Comparison of ENCODE assay signal across 11 mouse cellular contexts in the genomic region with DNA sequence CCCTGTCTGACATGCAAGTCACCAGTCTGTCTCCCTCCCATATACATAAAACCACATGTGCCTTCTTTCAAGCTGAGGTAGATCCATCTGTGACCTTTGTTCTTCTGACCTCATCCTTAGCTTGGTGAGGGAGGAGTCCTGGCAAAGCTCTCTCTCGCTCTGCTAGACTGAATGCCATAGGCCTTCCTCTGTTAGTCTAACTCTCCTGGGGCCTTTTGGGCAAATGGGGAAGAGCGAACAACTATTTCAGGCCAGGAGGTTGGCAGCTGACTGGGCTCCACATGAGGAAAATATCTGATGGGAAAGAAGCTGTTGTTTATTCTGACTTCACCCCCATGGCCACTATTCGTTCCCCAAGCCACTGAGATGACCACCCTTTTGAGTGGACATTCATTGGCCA. TPM values are rescaled to one million over a fixed set of nuclear protein-coding genes. Genes with fewer than 3 reads are reported as not detected.
DNase-seq lines count a peak whose midpoint lies in the region; ATAC-seq lines count a peak whose summit lies in the region.
"Had no signal": no experiment of that assay in that cellular context is flagged by ENCODE, and none has a peak within 500 bp of the region (broad histone marks: within the 10 kb centered on the region; RNA-seq: fewer than 3 reads in every experiment).

No protein-coding gene starts in this region.

- H3K9ac ChIP-seq in heart, embryonic 16.5 days (ENCODE audit: low read length): no peak overlapping the region
- H3K9ac ChIP-seq in intestine, embryonic 15.5 days: no peak overlapping the region
- H3K9ac ChIP-seq in hindbrain, embryonic 12.5 days: no peak overlapping the region
- H3K9ac ChIP-seq: lung, embryonic 14.5 days had no signal

- no peaks in the 10 kb centered on the region for H3K27me3 ChIP-seq in heart, embryonic 16.5 days (ENCODE audit: control insufficient read depth, insufficient read depth, low read length)
- no peaks in the 10 kb centered on the region for H3K27me3 ChIP-seq in intestine, embryonic 15.5 days (replicated peaks)
- H3K27me3 ChIP-seq in hindbrain, embryonic 12.5 days: no peaks in the 10 kb centered on the region

- peaks cover 54% of the 10 kb centered on the region for H3K4me1 ChIP-seq in heart, embryonic 16.5 days (ENCODE audit: control insufficient read depth, insufficient read depth, low read length)
- H3K4me1 ChIP-seq in intestine, embryonic 15.5 days (replicated peaks): peaks cover 28% of the 10 kb centered on the region
- H3K4me1 ChIP-seq in hindbrain, embryonic 12.5 days: peaks cover 23% of the 10 kb centered on the region

- no peaks in the 10 kb centered on the region for H3K36me3 ChIP-seq in heart, embryonic 16.5 days (ENCODE audit: control insufficient read depth, insufficient read depth)
- no peaks in the 10 kb centered on the region for H3K36me3 ChIP-seq in intestine, embryonic 15.5 days
- H3K36me3 ChIP-seq in hindbrain, embryonic 12.5 days: no peaks in the 10 kb centered on the region

- H3K4me2 ChIP-seq in heart, embryonic 16.5 days (ENCODE audit: low read depth, low read length): no peak overlapping the region
- no peak overlapping the region for H3K4me2 ChIP-seq in intestine, embryonic 15.5 days (replicated peaks)
- no peak overlapping the region for H3K4me2 ChIP-seq in hindbrain, embryonic 12.5 days (replicated peaks)
- H3K4me2 ChIP-seq: lung, embryonic 14.5 days had no signal

- intact Hi-C loops in heart, postnatal 25 days (cut with DNase I): loop anchor here (2.0 kb wide), 1 partner anchor 15 kb away; no protein-coding TSS in a partner anchor

- DNase-seq in heart, postnatal 25 days (ENCODE audit: low spot score): no peak
- DNase-seq in adrenal gland, postnatal 14 days: peak; percentile 32
- peak; percentile 53 for DNase-seq in mesoderm, embryonic 11.5 days (ENCODE audit: low read depth, low spot score)
- DNase-seq in B cell, adult 2 months: no peak
- DNase-seq: cerebellum, adult 18-20 months; lung, embryonic 14.5 days had no signal

- peak overlapping the region; percentile 63 for H3K27ac ChIP-seq in heart, embryonic 16.5 days (ENCODE audit: low read length)
- no peak overlapping the region for H3K27ac ChIP-seq in intestine, embryonic 15.5 days
- no peak overlapping the region for H3K27ac ChIP-seq in hindbrain, embryonic 12.5 days

- H3K9me3 ChIP-seq in heart, embryonic 16.5 days (replicated peaks; ENCODE audit: control insufficient read depth, low read length): no peaks in the 10 kb centered on the region
- H3K9me3 ChIP-seq in intestine, embryonic 15.5 days: no peaks in the 10 kb centered on the region
- H3K9me3 ChIP-seq in hindbrain, embryonic 12.5 days (replicated peaks): no peaks in the 10 kb centered on the region

- WGBS in heart, embryonic 16.5 days: 63% methylated on average over 3 of the region's 3 CpGs
- 70% methylated on average over 3 of the region's 3 CpGs for WGBS in intestine, embryonic 15.5 days
- 56% methylated on average over 3 of the region's 3 CpGs for WGBS in hindbrain, embryonic 12.5 days

- ATAC-seq in heart, embryonic 16.5 days (replicated peaks; ENCODE audit: extremely low read depth, insufficient read depth, low FRiP score): no peak
- peak; percentile 82 for ATAC-seq in intestine, embryonic 15.5 days
- no peak for ATAC-seq in erythroblast, adult 5-6 weeks (replicated peaks; ENCODE audit: low FRiP score, poor library complexity, severe bottlenecking)
- ATAC-seq in hindbrain, embryonic 12.5 days (ENCODE audit: low FRiP score): no peak

- no peak overlapping the region for H3K4me3 ChIP-seq in heart, embryonic 16.5 days (ENCODE audit: low read length)
- no peak overlapping the region for H3K4me3 ChIP-seq in intestine, embryonic 15.5 days (replicated peaks)
- no peak overlapping the region for H3K4me3 ChIP-seq in hindbrain, embryonic 12.5 days
- H3K4me3 ChIP-seq: left cerebral cortex, adult 2 months had no signal

RNA-seq across cellular contexts. Expression of a gene that starts 59.9 kb away (rescaled TPM):
- 5.2 and 6.3 TPM in 2 replicates for polyA plus RNA-seq in heart, embryonic 16.5 days (2015; fragmentation: Nextera tagmentation; extraction: Ambion mirVana)
- 10 to 100 TPM; 25.8 to 26.7 TPM for total RNA-seq in heart, postnatal 25 days (2021)
- 15.2 and 17.3 TPM in 2 replicates for total RNA-seq in adrenal gland, postnatal 14 days (2021)
- 5.6 and 5.9 TPM in 2 replicates for polyA plus RNA-seq in intestine, embryonic 15.5 days (2015; fragmentation: Nextera tagmentation; extraction: Ambion mirVana)
- 1.3 TPM in 1 of 2 replicates, not detected in the other for total RNA-seq in erythroblast, adult 5-6 weeks (2015; ENCODE audit: low replicate concordance)
- 0.09 TPM in 1 of 2 replicates, not detected in the other for total RNA-seq in erythroblast, adult 5-6 weeks (2017; ENCODE audit: low replicate concordance)
- polyA plus RNA-seq in hindbrain, embryonic 12.5 days (2016; fragmentation: Nextera tagmentation; extraction: Ambion mirVana): 27.9 and 32.3 TPM in 2 replicates

Comparison
In these comparisons a context has a peak if more than half of its experiments do, and no peak if none do; other contexts are left out.
1. DNase-seq: peak in adrenal gland, postnatal 14 days (single experiment) and mesoderm, embryonic 11.5 days (single experiment); none in heart, postnatal 25 days (single experiment) and B cell, adult 2 months (0 of 2).